Mouse (Mus musculus) liver, embryonic 14.5 days (tissue): ENCODE results near the gene Glrx. TPM values are rescaled to one million over a fixed set of nuclear protein-coding genes. Genes with fewer than 3 reads are reported as not detected.

Experiments
- ATAC-seq: fragments of 200-750 bp; cut with Nextera tagmentation; 2 replicates; pipeline ENCODE4 v1.8.0; 2017; ENCODE audit warnings: moderate number of reproducible peaks, mild to moderate bottlenecking, moderate library complexity; ENCODE audit not compliant: insufficient read depth
- DNase-seq, 3 experiments: peaks; one replicate each; pipeline ENCODE4 v3.0.0-alpha.2; 2012 to 2013; ENCODE audit warnings: low read depth in 3 of 3, low spot score in 3 of 3
- H3K27ac ChIP-seq: fragments of 300-500 bp; sonication (generic); 2 replicates; pipeline ENCODE4 v1.5.1; 2014; ENCODE audit warnings: moderate library complexity, mild to moderate bottlenecking, control low read depth, inconsistent platforms
- H3K27me3 ChIP-seq: fragments of 300-500 bp; sonication (generic); 2 replicates; pipeline ENCODE4 v1.6.1; 2014; ENCODE audit warnings: mild to moderate bottlenecking, low read length, moderate library complexity; ENCODE audit not compliant: control insufficient read depth, insufficient read depth
- H3K36me3 ChIP-seq: fragments of 300-500 bp; sonication (generic); replicated peaks from 2 replicates; pipeline ENCODE4 v1.6.1; 2014; ENCODE audit warnings: low read depth; ENCODE audit not compliant: control insufficient read depth, insufficient read depth
- H3K4me1 ChIP-seq, 2 experiments: fragments of 200-500 bp in 1 of 2; fragments of 300-500 bp in 1 of 2; sonication (generic) in 1 of 2; replicated peaks; 2 replicates each; pipeline ENCODE4 v1.6.1; 2012 to 2014; ENCODE audit warnings: antibody characterized with exemption in 1 of 2, inconsistent platforms in 1 of 2, low read length in 1 of 2; ENCODE audit not compliant: control insufficient read depth in 2 of 2, insufficient read depth in 2 of 2
- H3K4me2 ChIP-seq: fragments of 300-500 bp; sonication (generic); 2 replicates; pipeline ENCODE4 v1.6.1; 2014; ENCODE audit warnings: low read depth, mild to moderate bottlenecking, control low read depth, moderate library complexity
- H3K4me3 ChIP-seq, 2 experiments: fragments of 200-500 bp in 1 of 2; fragments of 300-500 bp in 1 of 2; sonication (generic) in 1 of 2; 2 replicates each; pipeline ENCODE4 v1.5.1; 2012 to 2014; ENCODE audit warnings: low read depth in 2 of 2, low read length in 2 of 2, mild to moderate bottlenecking in 2 of 2, control low read depth in 1 of 2, inconsistent platforms in 1 of 2, moderate library complexity in 1 of 2; ENCODE audit not compliant: insufficient read depth in 1 of 2
- H3K9ac ChIP-seq: fragments of 300-500 bp; sonication (generic); replicated peaks from 2 replicates; pipeline ENCODE4 v1.6.1; 2014; ENCODE audit warnings: mild to moderate bottlenecking, control low read depth, moderate library complexity
- H3K9me3 ChIP-seq: fragments of 300-500 bp; sonication (generic); 2 replicates; pipeline ENCODE4 v1.6.1; 2016; ENCODE audit warnings: low read length, mixed read lengths; ENCODE audit not compliant: control insufficient read depth
- CTCF ChIP-seq: IDR thresholded peaks from 2 replicates; pipeline ENCODE4 v1.5.1; 2016; ENCODE audit warnings: antibody characterized with exemption, low read depth, control low read depth
- EP300 ChIP-seq: IDR thresholded peaks from 2 replicates; pipeline ENCODE4 v1.6.1; 2016; ENCODE audit warnings: antibody characterized with exemption, low read depth
- whole genome bisulfite sequencing: fragments of 180-500 bp; shearing (Covaris S2); extraction: QIAGEN DNeasy Blood & Tissue Kit; methylation state at CpG from one replicate; pipeline ENCODE4 v1.1.7; 2014; ENCODE audit not compliant: insufficient replicate concordance; 5-methylcytosine and 5-hydroxymethylcytosine counted together
- polyA plus RNA-seq, 2 experiments: library from polyadenylated mRNA; depleted of rRNA in 1 of 2; stranded (reverse) in 1 of 2; unstranded in 1 of 2; fragments of >200 nt; fragmentation: Nextera tagmentation in 1 of 2; extraction: Ambion mirVana in 1 of 2; gene quantifications; 2 replicates each; pipeline versions ENCODE4 v1.2.1 to v1.2.3; 2012 to 2014

The Glrx gene
- polyA plus RNA-seq, 2 experiments = 21.6 to 40.4 TPM

DNA sequence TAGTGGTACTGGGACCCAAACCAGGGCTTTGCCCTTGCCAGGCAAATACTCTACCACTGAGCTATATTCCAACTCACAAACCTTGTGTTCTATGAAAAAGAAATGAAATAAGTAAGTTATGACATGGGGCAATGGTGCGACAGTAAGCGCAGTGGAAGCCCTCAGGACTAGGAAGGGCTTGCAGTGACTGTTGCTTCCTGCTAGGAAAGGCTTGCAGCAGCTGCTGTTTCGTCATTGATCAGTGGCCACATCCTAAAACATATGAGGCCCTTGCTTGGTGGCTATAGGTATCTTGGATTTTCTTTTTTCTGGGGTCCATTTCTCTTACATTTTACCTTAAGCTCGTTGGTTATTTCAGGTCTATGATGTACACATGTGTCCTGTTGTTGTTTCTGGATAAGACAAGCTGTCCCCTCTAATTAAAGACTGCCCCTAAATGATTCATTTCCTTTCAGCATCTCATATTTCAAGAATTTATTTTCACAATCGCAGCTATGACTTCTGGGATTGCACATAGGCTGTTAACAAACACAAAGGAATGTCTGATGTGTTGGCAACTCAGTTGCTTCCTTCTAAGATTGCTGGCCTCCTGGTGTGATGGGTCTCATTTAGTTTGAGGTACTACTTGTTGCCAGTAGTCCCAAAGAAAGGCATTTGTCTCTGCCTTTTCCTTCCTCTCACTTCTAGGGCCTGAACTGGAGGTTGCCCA is 14.9 kb upstream of the Glrx start:
- Histone ChIP-seq H3K27ac (no peak overlapping the region), H3K9me3 (no peaks in the 10 kb centered on the region), H3K27me3 (no peaks in the 10 kb centered on the region), H3K9ac (no peak overlapping the region), H3K4me3 (no peak overlapping the region), H3K36me3 (no peaks in the 10 kb centered on the region), H3K4me1 (no peaks in the 10 kb centered on the region), H3K4me2 (no peak overlapping the region)
- ATAC-seq (no peak), DNase-seq (no peak)
- WGBS = 41% methylated on average over 5 of the region's 5 CpGs
- TF ChIP-seq CTCF = no peak
- no peak for TF ChIP-seq EP300

DNA sequence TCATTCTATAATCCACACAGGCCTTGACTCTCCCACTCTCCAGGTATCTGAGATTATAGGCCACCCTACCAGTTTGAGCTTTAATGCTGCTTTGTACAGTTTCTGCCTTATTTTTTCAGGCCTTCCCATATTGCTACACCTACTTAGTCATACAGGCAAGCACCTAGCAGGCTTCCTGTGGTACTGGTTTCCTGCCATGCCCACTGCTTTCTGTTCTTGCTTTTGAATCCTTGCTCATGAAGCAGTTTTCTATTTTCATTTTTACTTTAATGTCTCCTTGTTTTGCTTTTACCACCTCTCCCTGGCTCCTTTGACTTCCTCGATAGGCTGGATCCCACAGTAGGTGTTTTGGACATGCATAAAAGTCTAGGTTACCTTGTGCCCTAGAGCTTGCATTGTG is 14.3 kb upstream of the Glrx start:
- H3K27me3 ChIP-seq = no peaks in the 10 kb centered on the region
- H3K27ac ChIP-seq = no peak overlapping the region
- no peaks in the 10 kb centered on the region for H3K4me1 ChIP-seq
- TF ChIP-seq CTCF (no peak), EP300 (no peak)
- WGBS = 67% methylated on average over 1 of the region's 1 CpGs
- H3K4me2 ChIP-seq = no peak overlapping the region
- no peak overlapping the region for H3K9ac ChIP-seq
- ATAC-seq = no peak
- no peaks in the 10 kb centered on the region for H3K36me3 ChIP-seq
- no peak for DNase-seq
- no peak overlapping the region for H3K4me3 ChIP-seq
- no peaks in the 10 kb centered on the region for H3K9me3 ChIP-seq

DNA sequence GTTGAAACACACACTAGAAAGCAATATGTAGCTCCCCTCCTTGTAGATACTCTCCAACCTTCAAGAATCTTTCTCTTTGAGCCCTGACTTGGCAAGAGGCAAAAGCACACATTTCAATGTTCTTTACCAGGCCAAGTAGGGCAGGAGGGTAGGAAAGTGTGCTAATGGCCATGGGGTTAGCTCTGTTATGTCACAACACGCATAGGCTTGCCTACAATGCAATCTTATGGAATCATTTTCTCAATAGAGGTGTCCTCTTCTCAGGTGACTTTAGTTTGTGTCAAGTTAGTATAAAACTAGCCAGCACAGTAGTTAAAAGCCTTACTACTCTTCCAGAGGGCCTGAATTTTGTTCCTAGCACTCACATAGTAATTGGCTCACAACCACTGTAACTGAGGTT is 9.0 kb upstream of the Glrx start:
- H3K9ac ChIP-seq = no peak overlapping the region
- H3K4me2 ChIP-seq = no peak overlapping the region
- no peaks in the 10 kb centered on the region for H3K9me3 ChIP-seq
- no peak for ATAC-seq
- no peak overlapping the region for H3K27ac ChIP-seq
- no peaks in the 10 kb centered on the region for H3K36me3 ChIP-seq
- no peak for TF ChIP-seq EP300
- TF ChIP-seq CTCF = no peak
- no peaks in the 10 kb centered on the region for H3K4me1 ChIP-seq
- no peak overlapping the region for H3K4me3 ChIP-seq
- WGBS = 79% methylated on average over 1 of the region's 1 CpGs
- no peaks in the 10 kb centered on the region for H3K27me3 ChIP-seq
- DNase-seq = no peak

DNA sequence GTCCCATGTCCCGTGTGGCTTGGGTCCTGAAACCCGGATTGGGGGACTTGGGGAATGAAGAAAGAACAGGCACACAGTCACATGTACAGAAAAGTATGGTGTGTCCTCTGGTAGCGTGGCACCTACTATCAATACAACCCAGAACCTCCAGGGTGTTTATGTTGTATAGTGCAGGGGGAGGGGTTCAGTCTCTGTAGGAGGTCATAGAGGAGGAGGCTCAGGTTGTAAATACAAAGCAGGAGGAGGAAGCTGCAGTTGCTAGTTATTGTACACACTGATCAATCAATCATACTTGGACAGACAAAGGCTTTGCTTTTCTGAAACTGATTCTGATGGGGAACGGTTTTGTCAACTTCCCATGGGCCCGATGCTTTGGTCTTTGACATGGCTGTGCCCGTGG is 8.0 kb upstream of the Glrx start:
- no peak for TF ChIP-seq CTCF
- no peak for TF ChIP-seq EP300
- H3K9ac ChIP-seq = no peak overlapping the region
- no peaks in the 10 kb centered on the region for H3K36me3 ChIP-seq
- no peak overlapping the region for H3K4me3 ChIP-seq
- no peaks in the 10 kb centered on the region for H3K9me3 ChIP-seq
- no peaks in the 10 kb centered on the region for H3K27me3 ChIP-seq
- ATAC-seq (no peak), DNase-seq (no peak)
- no peak overlapping the region for H3K4me2 ChIP-seq
- 64% methylated on average over 6 of the region's 6 CpGs for WGBS
- no peaks in the 10 kb centered on the region for H3K4me1 ChIP-seq
- H3K27ac ChIP-seq = no peak overlapping the region

DNA sequence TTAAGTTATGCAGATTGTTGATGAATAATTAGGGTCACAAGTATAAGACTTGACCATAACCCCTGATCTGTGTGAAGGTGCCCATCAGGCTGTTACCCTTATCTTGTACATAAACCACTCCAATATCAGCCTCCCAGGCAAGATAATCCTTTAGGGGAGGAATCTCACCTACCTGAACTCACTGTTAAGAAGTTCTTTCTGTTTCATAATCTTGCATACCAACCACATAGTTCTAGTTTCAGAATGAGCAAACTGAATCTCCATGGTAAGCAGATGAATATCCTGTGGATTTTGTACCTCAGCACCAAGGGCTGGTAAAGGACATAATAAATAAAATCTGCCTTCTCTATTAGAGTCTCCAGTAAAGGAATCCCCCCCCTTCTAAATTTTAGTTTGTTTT is 7.0 kb upstream of the Glrx start:
- H3K27ac ChIP-seq = no peak overlapping the region
- no peaks in the 10 kb centered on the region for H3K27me3 ChIP-seq
- DNase-seq (no peak), ATAC-seq (no peak)
- H3K4me2 ChIP-seq = no peak overlapping the region
- H3K9me3 ChIP-seq = no peaks in the 10 kb centered on the region
- no peaks in the 10 kb centered on the region for H3K4me1 ChIP-seq
- H3K9ac ChIP-seq = no peak overlapping the region
- H3K4me3 ChIP-seq = no peak overlapping the region
- TF ChIP-seq CTCF (no peak), EP300 (no peak)
- H3K36me3 ChIP-seq = no peaks in the 10 kb centered on the region
